Mouse (Mus musculus) right cerebral cortex, postnatal 10 days (tissue): ENCODE data around the gene Adcy4.

ENCODE experiments used
- DNase-seq, 2 experiments: peaks; one replicate each; pipeline ENCODE4 v3.0.0; 2021; ENCODE audit warnings: low spot score in 2 of 2

The Adcy4 gene

GRCm38 (mm10) chr14:55788256-55789050 is 4.6 kb upstream of the Adcy4 start, which contains the start of gene Ripk3:
TSS of gene Ripk3 (minus strand) at chr14:55788865.
- peak in 1 of 2 experiments; percentile 17 for DNase-seq

- peak in 1 of 2 experiments; percentile 17 for DNase-seq
Measured at GRCm38 (mm10) chr14:55787731-55788130, 3.8 kb upstream of the Adcy4 start.

- DNase-seq: peak in 1 of 2 experiments; percentile 14
Measured at GRCm38 (mm10) chr14:55785195-55785594, 1.3 kb upstream of the Adcy4 start.

- DNase-seq: peak in 1 of 2 experiments; percentile 23
Measured at GRCm38 (mm10) chr14:55783171-55783957, 531 bp downstream of the Adcy4 start.

- DNase-seq: peak in 1 of 2 experiments; percentile 13
Measured at GRCm38 (mm10) chr14:55782361-55782960, 1.4 kb downstream of the Adcy4 start.

- peak; percentile 62 to 66 for DNase-seq
Measured at GRCm38 (mm10) chr14:55781310-55781709, 2.6 kb downstream of the Adcy4 start.

- DNase-seq: peak in 1 of 2 experiments; percentile 15
Measured at GRCm38 (mm10) chr14:55780736-55781135, 3.2 kb downstream of the Adcy4 start.

- DNase-seq: peak in 1 of 2 experiments; percentile 20
Measured at GRCm38 (mm10) chr14:55779656-55780055, 4.2 kb downstream of the Adcy4 start.

- peak; percentile 15 to 16 for DNase-seq
Measured at GRCm38 (mm10) chr14:55778686-55779085, 5.2 kb downstream of the Adcy4 start.

- peak in 1 of 2 experiments; percentile 11 for DNase-seq
Measured at GRCm38 (mm10) chr14:55777806-55778205, 6.1 kb downstream of the Adcy4 start.

- peak in 1 of 2 experiments; percentile 6 for DNase-seq
Measured at GRCm38 (mm10) chr14:55777176-55777575, 6.7 kb downstream of the Adcy4 start.

- DNase-seq: peak in 1 of 2 experiments; percentile 3
Measured at GRCm38 (mm10) chr14:55776711-55777110, 7.2 kb downstream of the Adcy4 start.

- DNase-seq: no peak
Measured at GRCm38 (mm10) chr14:55769087-55769703, 14.7 kb downstream of the Adcy4 start.

- no peak for DNase-seq
Measured at GRCm38 (mm10) chr14:55768555-55768954, 15.3 kb downstream of the Adcy4 start.

GRCm38 (mm10) chr14:55767519-55768414 is 16.1 kb downstream of the Adcy4 start:
- DNase-seq: peak in 1 of 2 experiments; percentile 55

- no peak for DNase-seq
Measured at GRCm38 (mm10) chr14:55765696-55766095, 18.2 kb downstream of the Adcy4 start, which contains the start of gene Ltb4r1. TSS of gene Ltb4r1 (plus strand) at chr14:55765962.

- DNase-seq: no peak
Measured at GRCm38 (mm10) chr14:55763166-55763565, 20.7 kb downstream of the Adcy4 start.

GRCm38 (mm10) chr14:55762001-55762821 is 21.7 kb downstream of the Adcy4 start:
- peak; percentile 62 to 65 for DNase-seq

GRCm38 (mm10) chr14:55761163-55761562 is 22.7 kb downstream of the Adcy4 start, which contains the start of gene Ltb4r2:
TSS of gene Ltb4r2 (plus strand) at chr14:55761428.
- DNase-seq: no peak
